Mouse (Mus musculus) small intestine, adult 2 months (tissue): Measurements from ENCODE around the gene Smyd3.

ENCODE experiments used
- CTCF ChIP-seq: fragments of 200-500 bp; IDR thresholded peaks from 2 replicates; pipeline ENCODE4 v1.5.1; 2012; ENCODE audit warnings: low read depth, mild to moderate bottlenecking, control low read depth, inconsistent platforms, low read length, moderate library complexity, mixed read lengths; ENCODE audit not compliant: insufficient replicate concordance, insufficient read length; ENCODE audit errors: extremely low read depth
- POLR2A ChIP-seq: fragments of 200-500 bp; IDR thresholded peaks from 2 replicates; pipeline ENCODE4 v1.6.1; 2012; ENCODE audit warnings: low read depth, mild to moderate bottlenecking, control low read depth, inconsistent platforms, low read length, moderate library complexity

DNA sequence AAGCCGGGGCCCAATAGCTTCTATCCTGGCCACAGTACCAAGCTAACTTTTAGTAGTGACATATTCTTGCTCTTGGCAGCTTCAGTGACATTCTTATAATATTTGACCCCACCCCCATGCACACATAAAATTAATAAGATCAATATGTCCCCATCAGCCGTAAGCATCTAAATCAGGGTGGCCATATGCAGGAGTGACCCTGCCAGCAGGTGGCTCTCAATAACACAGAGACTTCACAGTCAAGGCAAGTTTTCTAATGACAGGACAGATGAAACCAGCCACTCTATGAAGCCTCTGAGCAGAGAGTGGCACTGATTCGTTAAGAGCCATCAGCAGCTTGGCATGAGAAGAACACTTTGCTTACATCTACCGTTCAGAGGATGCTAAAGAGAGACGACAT is 204.2 kb downstream of the Smyd3 start:
- TF ChIP-seq CTCF (no peak), POLR2A (no peak)
